Mouse (Mus musculus) central nervous system, embryonic 18 days (tissue): Measurements from ENCODE around the gene Nup54. TPM values are rescaled to one million over a fixed set of nuclear protein-coding genes. Genes with fewer than 3 reads are reported as not detected.

Experiments used
- polyA plus RNA-seq: library from polyadenylated mRNA; depleted of rRNA; stranded (reverse); fragments of >200 nt; gene quantifications from 2 replicates; pipeline ENCODE4 v1.2.3, GENCODE M21; 2012; rRNA removed

Gene Nup54
- 58.4 and 59.9 TPM in 2 replicates for polyA plus RNA-seq

GRCm38 (mm10) chr5:92435025-92435584 lies at the start of gene Nup54:
Nup54 (minus strand) TSS chr5:92435219.

Other genes starting within 250 kb of the Nup54 start
- not detected in 2 replicates for gene U90926, start 219.8 kb downstream of the Nup54 start, polyA plus RNA-seq
- 1.1 and 1.4 TPM in 2 replicates for gene Ppef2, start 178.9 kb downstream of the Nup54 start, polyA plus RNA-seq
- 16.3 and 19.0 TPM in 2 replicates for gene Naaa, start 157.0 kb downstream of the Nup54 start, polyA plus RNA-seq
- 20.1 and 20.4 TPM in 2 replicates for gene Sdad1, start 124.7 kb downstream of the Nup54 start, polyA plus RNA-seq
- gene Cxcl9, start 107.1 kb downstream of the Nup54 start, polyA plus RNA-seq, result 0.15 TPM in 1 of 2 replicates, not detected in the other
- 4.9 and 10.7 TPM in 2 replicates for gene Art3, start 103.4 kb downstream of the Nup54 start, polyA plus RNA-seq
- 0.79 and 1.2 TPM in 2 replicates for gene Cxcl10, start 86.3 kb downstream of the Nup54 start, polyA plus RNA-seq
- 72.7 and 76.9 TPM in 2 replicates for gene Scarb2, start 71.6 kb upstream of the Nup54 start, polyA plus RNA-seq
- 0.96 and 1.1 TPM in 2 replicates for gene Fam47e, start 119.8 kb upstream of the Nup54 start, polyA plus RNA-seq
- 3.1 and 6.1 TPM in 2 replicates for gene Stbd1, start 167.8 kb upstream of the Nup54 start, polyA plus RNA-seq
- 0.92 and 0.94 TPM in 2 replicates for gene Ccdc158, start 240.1 kb upstream of the Nup54 start, polyA plus RNA-seq
- gene Shroom3, start 248.2 kb upstream of the Nup54 start, polyA plus RNA-seq, result 2.6 and 2.7 TPM in 2 replicates